Mouse (Mus musculus): Measurements from ENCODE around the gene Emg1. TPM values are rescaled to one million over a fixed set of nuclear protein-coding genes. Genes with fewer than 3 reads are reported as not detected.
A peak's percentile ranks its signal among the peaks of the same experiment; 100 is the strongest.
"Not testable (repeated sequence)": the region's sequence is repeated elsewhere in the genome, so short reads cannot be mapped to it uniquely, and the experiment has no call there.

Emg1 gene
- polyA plus RNA-seq, 1 experiment from 2014 or later, result 200 TPM

DNA sequence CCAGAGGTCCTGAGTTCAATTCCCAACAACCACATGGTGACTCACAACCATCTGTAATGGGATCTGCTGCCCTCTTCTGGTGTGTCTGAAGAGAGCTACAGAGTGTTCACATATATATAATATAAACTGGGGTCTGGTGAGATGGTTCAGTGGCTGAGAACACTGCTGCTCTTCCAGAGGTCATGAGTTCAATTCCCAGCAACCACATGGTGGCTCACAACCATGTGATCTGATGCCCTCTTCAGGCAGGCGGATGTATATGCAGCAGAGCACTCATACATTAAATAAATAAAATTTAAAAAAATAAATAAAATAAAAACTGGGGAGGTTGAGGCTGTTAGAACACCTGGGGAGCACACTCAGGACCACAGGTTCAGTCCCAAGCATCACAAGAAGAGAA, 25.3 kb downstream of the Emg1 start:
- not testable (repeated sequence) for H3K9ac ChIP-seq; H3K9me3 ChIP-seq (replicated peaks); H3K27me3 ChIP-seq (replicated peaks); ATAC-seq; H3K4me3 ChIP-seq; H3K27ac ChIP-seq
- WGBS (ENCODE audit: insufficient replicate concordance), result 58% methylated on average over 1 of the region's 1 CpGs
- H3K4me2 ChIP-seq, result peak overlapping the region; percentile 19; the same call in 1 of the 2 replicates
- peaks cover 73% of the 10 kb centered on the region for H3K4me1 ChIP-seq
- peaks cover 11% of the 10 kb centered on the region for H3K36me3 ChIP-seq

DNA sequence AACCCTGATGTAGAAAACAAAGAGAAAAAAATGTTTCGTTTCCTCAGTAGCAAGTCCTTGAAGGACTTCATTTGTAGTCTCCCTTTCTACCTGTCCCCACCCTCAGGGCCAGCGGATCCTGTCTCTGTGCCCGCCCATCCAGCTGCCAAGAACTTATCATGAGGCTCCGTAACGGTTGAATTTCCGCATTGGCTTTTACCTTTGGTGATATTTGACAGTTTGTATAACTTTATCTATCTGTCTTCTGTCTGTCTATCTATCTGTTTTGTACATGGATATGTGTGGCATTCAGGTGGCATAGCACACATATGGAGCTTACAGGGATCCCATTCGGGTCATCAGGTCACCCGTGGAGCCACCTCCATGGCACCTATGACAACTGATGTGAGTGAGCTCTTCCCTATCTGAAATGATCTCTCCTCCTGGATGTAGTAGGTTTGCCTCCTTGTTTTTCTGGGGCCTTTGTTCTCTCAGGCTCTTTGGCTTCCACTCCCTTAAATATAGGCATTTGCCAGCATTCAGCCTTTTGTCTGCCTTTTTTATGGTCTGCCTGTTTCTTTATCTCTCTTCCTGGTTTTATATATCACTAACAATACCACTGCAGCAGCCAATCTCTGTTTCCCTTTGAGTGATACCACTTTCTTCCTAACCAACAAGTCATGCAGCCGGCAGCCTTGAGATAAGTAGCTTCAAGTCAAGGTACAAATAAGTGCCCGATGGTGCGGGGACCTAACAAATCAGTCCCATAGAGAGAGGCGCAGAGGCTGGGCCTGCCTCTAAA, 26.2 kb downstream of the Emg1 start:
- H3K27me3 ChIP-seq (replicated peaks), result no peaks in the 10 kb centered on the region
- no peaks in the 10 kb centered on the region for H3K9me3 ChIP-seq (replicated peaks)
- H3K4me1 ChIP-seq, result peaks cover 78% of the 10 kb centered on the region
- H3K36me3 ChIP-seq, result peaks cover 15% of the 10 kb centered on the region
- H3K4me3 ChIP-seq, result no peak overlapping the region
- peak overlapping the region; percentile 19 for H3K4me2 ChIP-seq
- 0 out of 2 replicates have a peak overlapping the region, but pooled peaks have one; percentile 8 for H3K9ac ChIP-seq
- 34% methylated on average over 12 of the region's 12 CpGs for WGBS (ENCODE audit: insufficient replicate concordance)
- peak overlapping the region; percentile 45 for H3K27ac ChIP-seq
- ATAC-seq, result peak; percentile 38

DNA sequence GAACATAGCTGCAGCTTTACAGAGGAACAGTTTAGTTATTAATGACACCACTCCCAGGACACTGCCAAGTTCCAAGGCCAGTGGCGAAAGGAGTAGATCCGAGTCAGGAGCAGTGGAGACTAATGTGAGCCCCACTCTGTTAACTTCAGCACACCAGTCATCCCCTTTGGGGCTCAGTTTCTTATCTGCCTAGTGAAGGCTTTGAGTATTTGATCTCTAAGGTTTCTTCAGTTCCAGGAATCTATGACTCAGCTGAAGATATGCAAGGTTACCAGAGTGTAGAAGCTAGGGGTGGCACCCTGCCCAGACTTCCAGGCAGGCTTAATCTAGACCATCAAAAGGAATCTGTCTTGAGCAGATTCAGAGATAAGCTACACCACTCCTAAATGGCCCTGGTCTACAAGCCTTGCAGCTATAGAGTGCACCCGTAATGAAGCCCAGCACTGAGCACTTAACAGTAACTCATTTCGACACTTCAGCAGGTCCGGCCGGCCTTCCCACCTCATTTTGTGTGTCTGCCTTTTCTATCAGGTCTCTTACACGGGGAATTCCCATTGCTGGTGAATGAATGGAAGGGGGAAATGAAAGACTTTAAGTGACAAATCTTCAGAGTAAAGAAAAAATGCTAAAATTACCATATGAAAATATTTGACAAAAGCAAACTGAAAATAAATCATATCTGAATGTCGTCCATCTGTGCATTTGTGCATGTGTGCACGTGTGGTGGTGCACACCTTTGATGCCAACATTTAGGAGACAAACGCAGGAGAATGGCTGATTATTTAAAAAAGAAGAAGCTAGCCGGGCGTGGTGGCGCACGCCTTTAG, 28.2 kb downstream of the Emg1 start:
- 61% methylated on average over 14 of the region's 14 CpGs for WGBS (ENCODE audit: insufficient replicate concordance)
- no peaks in the 10 kb centered on the region for H3K27me3 ChIP-seq (replicated peaks)
- H3K36me3 ChIP-seq, result peaks cover 22% of the 10 kb centered on the region
- no peaks in the 10 kb centered on the region for H3K9me3 ChIP-seq (replicated peaks)
- H3K9ac ChIP-seq, result 0 out of 2 replicates have a peak overlapping the region, but pooled peaks have one; percentile 32
- H3K4me1 ChIP-seq, result peaks cover 73% of the 10 kb centered on the region
- peak overlapping the region; percentile 8; the same call in 1 of the 2 replicates for H3K4me3 ChIP-seq
- peak overlapping the region; percentile 73 for H3K27ac ChIP-seq
- H3K4me2 ChIP-seq, result peak overlapping the region; percentile 51
- ATAC-seq, result peak; percentile 90

DNA sequence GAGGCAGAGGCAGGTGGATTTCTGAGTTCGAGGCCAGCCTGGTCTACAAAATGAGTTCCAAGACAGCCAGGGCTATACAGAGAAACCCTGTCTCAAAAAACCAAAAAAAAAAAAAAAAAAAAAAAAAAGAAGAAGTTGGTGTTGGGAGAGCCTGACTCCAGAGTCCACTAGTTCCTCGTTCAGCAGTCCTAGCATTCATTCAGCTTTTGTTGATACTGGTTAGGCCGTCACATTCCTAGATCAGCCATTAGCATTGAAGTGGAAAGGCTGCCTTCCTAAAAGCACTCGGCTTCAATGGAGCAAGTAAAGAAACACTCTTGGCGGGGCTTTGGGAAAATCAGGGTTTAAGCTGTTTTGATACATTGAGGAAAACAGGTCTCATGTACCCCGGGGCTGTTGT, 29.7 kb downstream of the Emg1 start:
- not testable (repeated sequence) for ATAC-seq

DNA sequence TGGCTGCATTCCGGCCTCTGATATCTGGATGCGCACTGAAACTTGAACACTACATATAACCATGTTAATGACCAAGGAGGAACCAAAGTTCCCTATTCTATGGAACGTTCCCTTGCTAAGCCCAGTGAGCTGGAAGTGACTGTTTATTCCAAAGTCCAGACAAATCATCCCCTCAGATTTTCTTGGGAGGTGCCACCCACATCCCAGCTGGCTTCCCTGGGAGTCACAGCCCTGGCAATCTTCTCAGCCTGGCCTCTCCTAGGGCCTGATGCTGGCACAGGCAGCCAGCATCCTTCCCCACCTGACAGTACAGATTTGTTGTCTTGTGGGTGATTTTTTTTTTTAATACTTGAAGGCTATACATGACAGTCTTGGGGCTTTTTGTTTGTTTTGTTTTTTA, 32.5 kb downstream of the Emg1 start:
- H3K9ac ChIP-seq, result no peak overlapping the region
- no peaks in the 10 kb centered on the region for H3K27me3 ChIP-seq (replicated peaks)
- H3K4me2 ChIP-seq, result no peak overlapping the region
- no peak overlapping the region for H3K4me3 ChIP-seq
- H3K4me1 ChIP-seq, result peaks cover 59% of the 10 kb centered on the region
- no peak for ATAC-seq
- H3K9me3 ChIP-seq (replicated peaks), result no peaks in the 10 kb centered on the region
- no peak overlapping the region for H3K27ac ChIP-seq
- H3K36me3 ChIP-seq, result peaks cover 27% of the 10 kb centered on the region
- 89% methylated on average over 3 of the region's 3 CpGs for WGBS (ENCODE audit: insufficient replicate concordance)

More for the DNA sequence above, 29.7 kb downstream of the Emg1 start:
- H3K4me2 ChIP-seq; H3K27ac ChIP-seq; H3K4me3 ChIP-seq; H3K27me3 ChIP-seq (replicated peaks); H3K9me3 ChIP-seq (replicated peaks); H3K9ac ChIP-seq: not testable (repeated sequence)
- H3K36me3 ChIP-seq, result peaks cover 21% of the 10 kb centered on the region
- H3K4me1 ChIP-seq, result peaks cover 75% of the 10 kb centered on the region
- 65% methylated on average over 6 of the region's 6 CpGs for WGBS (ENCODE audit: insufficient replicate concordance)

DNA sequence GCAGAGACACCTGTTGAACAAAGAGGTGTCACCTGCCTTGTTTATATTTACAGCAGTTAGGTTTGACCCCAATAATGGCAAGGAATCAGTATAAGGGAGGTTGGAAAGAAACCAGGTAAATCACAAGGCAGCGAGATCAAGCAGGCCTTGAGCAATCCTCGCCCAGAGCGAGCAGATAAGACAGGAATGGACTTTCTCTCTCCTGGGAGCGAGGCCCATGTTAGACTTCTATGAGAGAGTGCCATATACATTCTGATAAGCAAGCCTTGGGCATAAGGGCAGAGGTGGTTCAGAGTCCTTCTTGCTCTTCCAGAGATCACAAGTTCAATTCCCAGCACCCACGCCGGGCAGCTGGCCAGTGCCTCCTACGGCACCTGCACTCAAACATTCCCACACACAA, 33.2 kb downstream of the Emg1 start:
- H3K27ac ChIP-seq, result no peak overlapping the region
- H3K4me3 ChIP-seq, result no peak overlapping the region
- H3K4me1 ChIP-seq, result peaks cover 59% of the 10 kb centered on the region
- H3K27me3 ChIP-seq (replicated peaks), result no peaks in the 10 kb centered on the region
- peaks cover 34% of the 10 kb centered on the region for H3K36me3 ChIP-seq
- no peak overlapping the region for H3K4me2 ChIP-seq
- no peaks in the 10 kb centered on the region for H3K9me3 ChIP-seq (replicated peaks)
- no peak for ATAC-seq
- WGBS (ENCODE audit: insufficient replicate concordance), result 84% methylated on average over 7 of the region's 7 CpGs
- no peak overlapping the region for H3K9ac ChIP-seq

DNA sequence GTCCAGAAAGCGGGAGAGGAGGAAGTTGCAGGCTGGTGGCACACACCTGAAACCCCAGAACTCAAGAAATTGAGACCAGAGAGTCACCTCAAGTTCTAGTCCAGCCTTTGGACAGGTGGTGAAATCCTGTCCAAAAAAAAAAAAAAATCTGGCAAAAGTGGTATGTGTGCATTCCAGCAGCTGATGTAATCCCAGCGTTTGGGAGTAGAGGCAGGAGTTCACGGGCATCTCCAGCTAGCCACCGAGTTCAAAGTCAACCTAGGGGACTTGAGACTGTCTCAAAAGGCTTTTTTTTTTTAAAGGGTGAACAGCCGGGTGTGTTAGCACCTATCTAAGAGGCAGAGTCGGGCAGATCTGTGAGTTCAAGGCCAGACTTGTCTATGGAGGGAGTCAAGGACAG, 35.8 kb downstream of the Emg1 start:
- no peak for ATAC-seq
- H3K36me3 ChIP-seq, result peaks cover 43% of the 10 kb centered on the region
- 72% methylated on average over 6 of the region's 6 CpGs for WGBS (ENCODE audit: insufficient replicate concordance)

DNA sequence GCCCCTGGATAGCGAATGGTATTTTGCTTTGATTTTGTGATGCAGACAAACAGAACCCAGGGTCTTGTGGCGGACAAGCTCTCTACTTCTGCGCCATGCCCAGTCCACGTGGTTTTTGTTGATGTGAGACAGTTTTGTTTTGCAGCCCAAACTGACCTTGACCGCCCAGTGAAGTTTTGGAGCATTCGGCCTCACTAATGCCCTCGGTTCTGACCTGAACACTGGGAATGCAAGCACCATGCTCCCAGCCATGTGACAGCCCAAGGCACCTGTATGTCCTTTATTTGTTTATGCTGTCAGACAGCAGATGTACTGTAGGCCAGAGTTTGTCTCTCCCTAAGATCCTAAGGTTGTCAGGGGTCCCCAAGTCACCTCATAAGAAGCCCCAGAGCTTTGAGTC, 37.4 kb downstream of the Emg1 start:
- H3K9ac ChIP-seq, result no peak overlapping the region
- peaks cover 48% of the 10 kb centered on the region for H3K36me3 ChIP-seq
- no peaks in the 10 kb centered on the region for H3K27me3 ChIP-seq (replicated peaks)
- no peak for ATAC-seq
- H3K9me3 ChIP-seq (replicated peaks), result no peaks in the 10 kb centered on the region
- no peak overlapping the region for H3K4me2 ChIP-seq
- no peak overlapping the region for H3K4me3 ChIP-seq
- WGBS (ENCODE audit: insufficient replicate concordance), result 86% methylated on average over 7 of the region's 7 CpGs
- H3K27ac ChIP-seq, result no peak overlapping the region
- H3K4me1 ChIP-seq, result peaks cover 56% of the 10 kb centered on the region

More for the DNA sequence above, 35.8 kb downstream of the Emg1 start:
- Histone ChIP-seq H3K4me1 (peaks cover 56% of the 10 kb centered on the region), H3K9ac (no peak overlapping the region), H3K4me3 (no peak overlapping the region), H3K27me3 (replicated peaks) (no peaks in the 10 kb centered on the region), H3K27ac (no peak overlapping the region), H3K9me3 (replicated peaks) (no peaks in the 10 kb centered on the region), H3K4me2 (no peak overlapping the region)

DNA sequence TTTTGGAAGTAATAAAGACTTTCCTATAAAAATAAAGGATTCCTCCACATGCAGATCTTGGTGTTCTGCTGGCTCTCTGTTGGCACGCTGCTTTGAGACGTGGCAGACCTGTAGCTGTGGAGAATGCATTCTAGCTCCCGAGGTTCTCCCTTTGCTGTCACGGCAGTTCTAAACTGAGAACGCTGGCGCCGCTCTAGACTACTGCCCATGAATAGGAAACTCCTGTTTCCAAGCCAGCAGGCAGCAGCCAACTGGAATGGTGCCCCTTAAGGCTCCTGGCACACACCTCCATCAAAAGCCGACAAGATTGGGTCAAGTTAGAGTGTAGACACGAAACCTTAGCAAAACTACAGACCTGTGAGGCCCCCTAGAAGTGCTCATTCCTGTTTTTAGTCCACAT, 38.4 kb downstream of the Emg1 start:
- no peak overlapping the region for H3K4me2 ChIP-seq

DNA sequence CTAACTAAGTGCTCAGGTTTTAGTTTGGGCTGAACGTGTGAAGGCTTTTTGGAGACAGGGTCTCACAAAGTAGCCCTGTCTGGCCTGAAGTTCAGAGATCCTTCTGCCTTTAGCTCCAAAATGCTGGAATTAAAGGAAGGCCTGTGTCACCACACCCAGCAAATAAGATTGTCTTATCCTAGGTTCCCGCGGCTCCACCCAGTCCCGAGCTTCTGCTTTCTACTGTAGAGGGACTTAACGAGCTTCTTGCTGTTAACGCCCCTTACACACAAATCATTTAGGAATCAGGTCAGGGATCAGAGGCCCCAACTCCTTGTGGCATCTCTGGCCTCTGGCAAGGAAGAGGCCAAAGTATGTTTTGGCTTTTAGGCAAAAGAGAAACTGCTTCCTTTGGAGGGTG, 39.9 kb downstream of the Emg1 start:
- H3K27ac ChIP-seq, result no peak overlapping the region
- ATAC-seq, result no peak

More for the DNA sequence above, 38.4 kb downstream of the Emg1 start:
- Histone ChIP-seq H3K9me3 (replicated peaks) (no peaks in the 10 kb centered on the region), H3K36me3 (peaks cover 48% of the 10 kb centered on the region), H3K27ac (no peak overlapping the region), H3K4me1 (peaks cover 64% of the 10 kb centered on the region), H3K9ac (no peak overlapping the region; the same call in 1 of the 2 replicates), H3K4me3 (no peak overlapping the region), H3K27me3 (replicated peaks) (no peaks in the 10 kb centered on the region)
- WGBS (ENCODE audit: insufficient replicate concordance), result 87% methylated on average over 9 of the region's 9 CpGs
- ATAC-seq, result no peak

DNA sequence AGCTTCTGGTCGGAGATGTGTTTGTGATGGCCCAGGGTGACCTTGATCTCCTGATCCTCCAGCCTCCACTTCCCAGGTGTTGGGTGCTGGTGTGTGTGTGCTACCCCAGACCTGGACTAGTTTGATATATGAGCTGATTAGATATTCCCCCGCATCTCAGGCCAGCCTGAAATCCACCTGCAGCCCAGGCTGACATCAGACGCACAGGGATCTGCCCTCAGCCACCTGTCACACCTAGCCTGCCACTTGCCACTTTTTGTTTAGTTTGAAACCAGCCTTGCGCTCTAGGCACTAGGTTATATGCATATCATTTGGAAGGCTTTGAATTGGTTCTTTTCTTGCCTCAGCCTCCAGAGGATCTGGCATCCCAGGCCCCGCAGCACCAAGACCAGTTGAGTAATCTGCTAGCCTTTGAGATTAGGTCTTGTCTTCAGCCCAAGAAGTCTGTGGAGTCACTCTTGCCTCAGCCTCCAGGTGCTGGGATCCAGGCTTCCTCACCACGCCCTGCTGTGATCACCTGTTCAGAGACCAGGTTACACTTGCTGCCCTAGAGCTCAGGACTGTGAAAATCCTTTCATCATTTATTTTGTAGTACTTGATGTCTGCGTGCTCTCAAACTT, 41.6 kb downstream of the Emg1 start:
- Histone ChIP-seq H3K27me3 (replicated peaks) (no peaks in the 10 kb centered on the region), H3K4me2 (no peak overlapping the region), H3K36me3 (peaks cover 69% of the 10 kb centered on the region), H3K4me1 (peaks cover 52% of the 10 kb centered on the region), H3K27ac (no peak overlapping the region), H3K9ac (no peak overlapping the region), H3K9me3 (replicated peaks) (no peaks in the 10 kb centered on the region), H3K4me3 (no peak overlapping the region)
- 81% methylated on average over 7 of the region's 7 CpGs for WGBS (ENCODE audit: insufficient replicate concordance)
- ATAC-seq, result no peak

More for the DNA sequence above, 39.9 kb downstream of the Emg1 start:
- Histone ChIP-seq H3K27me3 (replicated peaks) (no peaks in the 10 kb centered on the region), H3K36me3 (peaks cover 61% of the 10 kb centered on the region), H3K4me3 (no peak overlapping the region), H3K9ac (no peak overlapping the region), H3K4me1 (peaks cover 55% of the 10 kb centered on the region), H3K9me3 (replicated peaks) (no peaks in the 10 kb centered on the region), H3K4me2 (peak overlapping the region; percentile 19; the same call in 1 of the 2 replicates)
- 36% methylated on average over 6 of the region's 6 CpGs for WGBS (ENCODE audit: insufficient replicate concordance)
